Mouse (Mus musculus) intestine, embryonic 16.5 days (tissue): ENCODE data around the gene Islr. TPM values are rescaled to one million over a fixed set of nuclear protein-coding genes. Genes with fewer than 3 reads are reported as not detected.

Experiments
- ATAC-seq: fragments of 200-750 bp; cut with Nextera tagmentation; 2 replicates; pipeline ENCODE4 v1.8.0; 2017; ENCODE audit warnings: moderate TSS enrichment, moderate library complexity
- H3K27ac ChIP-seq: fragments of 300-500 bp; sonication (generic); 2 replicates; pipeline ENCODE4 v1.5.1; 2014; ENCODE audit warnings: mild to moderate bottlenecking, low read length
- H3K27me3 ChIP-seq: fragments of 300-500 bp; sonication (generic); replicated peaks from 2 replicates; pipeline ENCODE4 v1.6.1; 2014; ENCODE audit warnings: low read length, control low read depth, mixed read lengths; ENCODE audit not compliant: control insufficient read depth, insufficient read depth
- H3K36me3 ChIP-seq: fragments of 300-500 bp; sonication (generic); 2 replicates; pipeline ENCODE4 v1.6.1; 2014; ENCODE audit warnings: low read length, control low read depth; ENCODE audit not compliant: control insufficient read depth, insufficient read depth
- H3K4me1 ChIP-seq: fragments of 300-500 bp; sonication (generic); 2 replicates; pipeline ENCODE4 v1.6.1; 2014; ENCODE audit warnings: low read length, control low read depth, mixed read lengths; ENCODE audit not compliant: control insufficient read depth, insufficient read depth
- H3K4me2 ChIP-seq: fragments of 300-500 bp; sonication (generic); 2 replicates; pipeline ENCODE4 v1.6.1; 2014; ENCODE audit warnings: low read depth, low read length, control low read depth
- H3K4me3 ChIP-seq: fragments of 300-500 bp; sonication (generic); 2 replicates; pipeline ENCODE4 v1.5.1; 2014; ENCODE audit warnings: mild to moderate bottlenecking, low read length
- H3K9ac ChIP-seq: fragments of 300-500 bp; sonication (generic); 2 replicates; pipeline ENCODE4 v1.6.1; 2014; ENCODE audit warnings: low read depth, low read length
- H3K9me3 ChIP-seq: fragments of 300-500 bp; sonication (generic); 2 replicates; pipeline ENCODE4 v1.6.1; 2016; ENCODE audit warnings: low read length, control low read depth; ENCODE audit not compliant: control insufficient read depth
- WGBS: fragments of 180-500 bp; shearing (Covaris S2); extraction: QIAGEN DNeasy Blood & Tissue Kit; methylation state at CpG from one replicate; pipeline ENCODE4 v1.1.7; 2014; 5-methylcytosine and 5-hydroxymethylcytosine counted together
- polyA plus RNA-seq: library from polyadenylated mRNA; unstranded; fragments of >200 nt; fragmentation: Nextera tagmentation; extraction: Ambion mirVana; gene quantifications from 2 replicates; pipeline ENCODE4 v1.2.1, GENCODE M21; 2015

Gene Islr
- polyA plus RNA-seq, 1 experiment from 2014 or later: 77.5 TPM

- Histone ChIP-seq H3K9me3 (no peaks in the 10 kb centered on the region), H3K4me1 (peaks cover 9% of the 10 kb centered on the region; the same call in 1 of the 2 replicates), H3K4me3 (no peak overlapping the region), H3K4me2 (no peak overlapping the region), H3K27ac (no peak overlapping the region), H3K36me3 (no peaks in the 10 kb centered on the region), H3K9ac (no peak overlapping the region), H3K27me3 (no peaks in the 10 kb centered on the region)
- 63% methylated on average over 2 of the region's 2 CpGs for WGBS
- no peak for ATAC-seq
These were observed 55.3 kb downstream of the Islr start for GRCm38 (mm10) chr9:58148806-58149205.

GRCm38 (mm10) chr9:58145417-58145816 is 58.7 kb downstream of the Islr start:
- no peak overlapping the region for H3K27ac ChIP-seq
- H3K4me3 ChIP-seq: no peak overlapping the region
- peaks cover 5% of the 10 kb centered on the region; the same call in 1 of the 2 replicates for H3K4me1 ChIP-seq
- H3K27me3 ChIP-seq: no peaks in the 10 kb centered on the region
- ATAC-seq: no peak
- no peaks in the 10 kb centered on the region for H3K9me3 ChIP-seq
- H3K36me3 ChIP-seq: no peaks in the 10 kb centered on the region
- WGBS: 82% methylated on average over 5 of the region's 5 CpGs
- no peak overlapping the region for H3K9ac ChIP-seq
- no peak overlapping the region for H3K4me2 ChIP-seq

- Histone ChIP-seq H3K27me3 (no peaks in the 10 kb centered on the region), H3K36me3 (no peaks in the 10 kb centered on the region), H3K4me2 (no peak overlapping the region), H3K4me1 (peaks cover 12% of the 10 kb centered on the region), H3K4me3 (no peak overlapping the region), H3K27ac (no peak overlapping the region), H3K9me3 (no peaks in the 10 kb centered on the region), H3K9ac (no peak overlapping the region)
- no peak for ATAC-seq
- 71% methylated on average over 1 of the region's 1 CpGs for WGBS
These were observed 59.4 kb downstream of the Islr start for GRCm38 (mm10) chr9:58144664-58145063.

GRCm38 (mm10) chr9:58143419-58143818 is 60.7 kb downstream of the Islr start:
- Histone ChIP-seq H3K4me1 (peaks cover 14% of the 10 kb centered on the region), H3K27me3 (no peaks in the 10 kb centered on the region), H3K36me3 (no peaks in the 10 kb centered on the region), H3K4me2 (no peak overlapping the region), H3K9ac (no peak overlapping the region), H3K9me3 (no peaks in the 10 kb centered on the region), H3K4me3 (no peak overlapping the region), H3K27ac (no peak overlapping the region)
- WGBS: 32% methylated on average over 7 of the region's 7 CpGs
- ATAC-seq: no peak

- H3K4me3 ChIP-seq: no peak overlapping the region
- H3K9me3 ChIP-seq: no peaks in the 10 kb centered on the region
- peaks cover 14% of the 10 kb centered on the region for H3K4me1 ChIP-seq
- H3K27ac ChIP-seq: no peak overlapping the region
- H3K27me3 ChIP-seq: no peaks in the 10 kb centered on the region
- ATAC-seq: peak; percentile 43; the same call in 1 of the 2 replicates
- no peak overlapping the region for H3K4me2 ChIP-seq
- H3K9ac ChIP-seq: no peak overlapping the region
- 19% methylated on average over 6 of the region's 6 CpGs for whole genome bisulfite sequencing
- H3K36me3 ChIP-seq: no peaks in the 10 kb centered on the region
These were observed 64.2 kb downstream of the Islr start for GRCm38 (mm10) chr9:58139947-58140346.

- Histone ChIP-seq H3K4me1 (peaks cover 19% of the 10 kb centered on the region), H3K27me3 (no peaks in the 10 kb centered on the region), H3K4me2 (no peak overlapping the region), H3K27ac (no peak overlapping the region), H3K36me3 (no peaks in the 10 kb centered on the region), H3K9me3 (no peaks in the 10 kb centered on the region), H3K4me3 (no peak overlapping the region), H3K9ac (no peak overlapping the region)
- WGBS: 43% methylated on average over 2 of the region's 2 CpGs
- ATAC-seq: 0 out of 2 replicates have a peak, but pooled peaks have one; percentile 16
These were observed 68.2 kb downstream of the Islr start for GRCm38 (mm10) chr9:58135921-58136321.

GRCm38 (mm10) chr9:58134906-58135305 is 69.2 kb downstream of the Islr start:
- H3K9ac ChIP-seq: no peak overlapping the region
- no peak for ATAC-seq
- no peak overlapping the region for H3K4me3 ChIP-seq
- H3K9me3 ChIP-seq: no peaks in the 10 kb centered on the region
- H3K27ac ChIP-seq: no peak overlapping the region
- no peaks in the 10 kb centered on the region for H3K27me3 ChIP-seq
- no peaks in the 10 kb centered on the region for H3K36me3 ChIP-seq
- WGBS: 37% methylated on average over 7 of the region's 7 CpGs
- no peak overlapping the region for H3K4me2 ChIP-seq
- peaks cover 14% of the 10 kb centered on the region for H3K4me1 ChIP-seq

GRCm38 (mm10) chr9:58133893-58134884 is 69.9 kb downstream of the Islr start:
- 17% methylated on average over 17 of the region's 17 CpGs for WGBS
- Histone ChIP-seq H3K4me2 (no peak overlapping the region), H3K4me1 (peaks cover 15% of the 10 kb centered on the region)

GRCm38 (mm10) chr9:58131735-58132134 is 72.4 kb downstream of the Islr start:
- no peak for ATAC-seq
- WGBS: 74% methylated on average over 7 of the region's 7 CpGs
- no peaks in the 10 kb centered on the region for H3K9me3 ChIP-seq
- H3K4me2 ChIP-seq: no peak overlapping the region
- H3K9ac ChIP-seq: no peak overlapping the region
- peaks cover 23% of the 10 kb centered on the region for H3K4me1 ChIP-seq
- no peak overlapping the region for H3K4me3 ChIP-seq
- H3K27ac ChIP-seq: no peak overlapping the region
- H3K27me3 ChIP-seq: no peaks in the 10 kb centered on the region
- no peaks in the 10 kb centered on the region for H3K36me3 ChIP-seq

More at GRCm38 (mm10) chr9:58133893-58134884, 69.9 kb downstream of the Islr start:
- Histone ChIP-seq H3K9me3 (no peaks in the 10 kb centered on the region), H3K4me3 (no peak overlapping the region), H3K27me3 (no peaks in the 10 kb centered on the region), H3K27ac (0 out of 2 replicates have a peak overlapping the region, but pooled peaks have one; percentile 3), H3K36me3 (no peaks in the 10 kb centered on the region), H3K9ac (no peak overlapping the region)
- peak; percentile 59 for ATAC-seq
